Mouse (Mus musculus) lung, postnatal 36 days (tissue): ENCODE results near the gene Grin3a.
A peak's percentile ranks its signal among the peaks of the same experiment; 100 is the strongest.

Experiments
- DNase-seq: peaks from one replicate; pipeline ENCODE4 v3.0.0; 2022; ENCODE audit warnings: mixed read lengths

Gene Grin3a

DNA sequence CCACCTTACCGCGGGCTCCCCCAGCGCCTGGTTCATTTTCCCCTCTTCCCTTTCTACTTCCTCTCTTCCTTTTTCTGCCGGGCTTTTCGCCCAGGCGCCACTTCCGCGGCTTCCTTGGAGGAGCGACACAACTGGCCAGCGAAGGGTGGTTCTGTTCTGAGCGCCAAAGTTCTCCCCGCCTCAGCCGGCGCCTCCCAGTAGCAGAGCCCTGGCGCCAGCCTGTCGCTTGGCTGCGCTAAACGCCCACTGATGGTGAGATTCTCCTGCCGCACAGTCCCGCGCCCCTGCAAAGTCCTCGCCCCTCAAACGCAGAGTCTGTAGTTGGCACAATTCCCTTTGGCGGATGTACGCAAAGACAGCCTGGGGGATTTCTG lies at the start of gene Grin3a:
Gene Grin3a, minus strand, starts transcription at position 133 of the 374 bp plus-strand sequence.
- DNase-seq: no peak

DNA sequence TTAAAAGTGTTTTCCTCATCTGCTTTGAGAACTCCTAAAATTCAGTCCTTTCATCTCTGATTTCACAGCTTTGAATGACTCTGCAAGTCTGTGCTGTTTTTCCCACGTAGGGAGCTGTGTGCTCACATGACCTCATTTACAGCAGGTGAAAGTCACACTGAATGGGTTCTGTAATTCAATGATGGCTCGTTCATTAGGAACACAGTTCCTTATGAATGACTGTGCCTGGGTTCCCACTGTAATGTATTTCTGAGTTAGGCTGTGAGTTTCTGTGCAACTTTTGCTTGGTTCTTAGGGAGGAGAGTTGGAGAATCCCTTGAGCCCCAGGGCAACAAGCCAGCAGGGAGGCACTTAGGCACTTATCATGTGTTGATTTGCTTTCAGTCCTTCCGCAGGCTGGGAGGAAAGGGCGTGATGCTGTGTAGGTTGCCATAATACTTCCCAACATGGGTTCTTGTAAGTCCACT lies 46.3 kb upstream of the Grin3a start:
- peak; percentile 2 for DNase-seq

DNA sequence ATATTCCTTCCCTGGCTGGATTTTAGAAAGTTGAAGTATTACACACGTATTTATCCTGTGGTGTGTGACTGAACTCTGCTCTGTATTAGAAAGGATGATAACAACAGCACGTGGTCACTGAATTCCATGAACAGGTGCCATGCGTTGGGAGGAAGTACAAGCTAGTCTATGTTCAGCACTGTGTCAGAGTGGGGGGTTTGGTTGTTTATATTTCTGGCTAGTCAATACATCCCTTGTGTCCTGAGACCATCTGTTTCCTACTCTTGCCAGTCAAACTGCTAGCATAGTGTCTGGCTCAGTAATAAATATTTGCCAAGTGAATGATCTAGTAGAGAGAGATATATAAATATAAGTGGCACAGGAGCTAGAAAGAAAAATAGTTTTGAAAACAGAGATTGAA lies 31.5 kb upstream of the Grin3a start:
- no peak for DNase-seq

DNA sequence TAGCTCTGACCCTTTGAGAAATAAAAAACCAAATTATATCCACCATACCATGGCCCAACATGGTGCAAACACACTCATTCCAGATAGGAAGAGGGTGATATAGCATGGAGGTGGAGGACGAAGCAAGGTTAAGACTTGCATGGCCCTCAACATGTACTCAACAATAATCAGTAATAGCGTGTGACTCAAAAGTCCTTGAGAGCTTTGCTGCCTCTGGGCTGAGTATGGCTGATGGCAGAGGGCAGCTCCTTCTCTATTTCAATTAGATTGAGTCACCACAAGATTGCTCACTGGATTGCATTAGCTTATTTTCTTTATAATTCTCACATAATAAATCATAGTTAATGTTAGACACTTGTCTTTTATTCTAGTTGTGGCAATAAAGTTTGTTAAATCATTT lies 15.1 kb upstream of the Grin3a start:
- DNase-seq: no peak

DNA sequence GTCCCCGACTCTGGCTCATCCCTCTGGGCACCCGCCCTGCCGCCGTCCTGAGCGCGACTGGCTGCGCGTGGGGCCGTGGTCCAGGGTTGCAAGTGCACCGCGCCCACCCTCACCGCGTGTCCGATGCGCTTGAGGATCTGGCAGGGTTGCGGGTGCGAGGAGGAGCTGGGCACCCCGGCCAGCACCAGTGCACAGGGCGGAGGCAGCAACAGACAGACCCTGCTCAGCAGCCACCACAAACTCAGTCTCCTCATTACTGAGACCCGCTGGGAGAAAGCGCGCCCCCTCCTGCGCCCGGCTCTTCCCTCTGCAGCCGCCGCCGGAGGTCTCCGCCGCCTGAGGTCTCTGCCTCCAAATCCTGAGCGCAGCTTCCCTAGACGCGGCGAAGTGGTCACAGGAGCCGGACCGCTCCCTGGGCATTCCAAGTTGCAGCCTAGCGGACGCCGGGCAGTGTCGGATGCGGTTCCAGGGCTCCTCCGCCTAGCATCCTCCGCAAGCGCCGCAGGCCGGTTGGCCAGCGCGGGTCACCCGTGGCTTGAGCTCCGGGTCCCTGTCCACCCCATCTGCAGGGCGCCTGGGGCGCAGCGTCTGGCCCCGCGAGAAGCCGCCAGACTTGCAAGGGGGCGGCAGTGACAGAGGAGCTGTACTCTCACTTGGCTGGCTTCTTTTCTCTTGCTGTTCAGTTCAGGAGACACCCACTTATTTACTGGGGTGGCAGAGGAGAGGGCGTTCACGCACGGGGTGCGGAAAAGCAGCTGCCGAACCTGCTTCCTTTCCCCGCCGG lies 524 bp downstream of the Grin3a start:
- no peak for DNase-seq

DNA sequence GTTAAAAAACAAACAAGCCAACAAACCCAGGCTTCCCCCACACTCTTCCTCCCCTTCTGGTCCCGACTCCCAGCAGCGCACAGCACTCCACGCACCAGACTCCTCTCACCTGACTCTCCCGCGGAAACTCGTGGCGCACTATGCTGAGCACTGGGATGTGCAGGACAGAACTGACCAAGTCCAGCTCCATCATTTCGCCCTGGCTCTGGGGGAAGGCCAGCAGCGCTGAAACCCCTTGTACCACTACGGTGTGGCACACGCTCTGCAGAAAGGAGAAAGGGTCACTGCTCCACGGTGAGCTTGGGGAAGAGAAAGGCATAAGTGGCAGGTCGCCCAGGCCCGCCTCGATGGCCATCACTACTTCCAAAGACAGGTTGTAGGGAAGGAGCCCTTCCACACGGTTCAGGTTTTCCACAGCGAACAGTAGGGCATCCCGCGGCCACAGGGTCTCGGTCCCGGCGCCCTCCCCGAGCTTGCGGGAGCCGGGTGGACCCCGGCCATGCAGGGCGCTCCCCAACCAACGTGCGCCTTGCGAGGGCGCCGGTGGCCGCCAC lies 1.2 kb downstream of the Grin3a start:
- no peak for DNase-seq

DNA sequence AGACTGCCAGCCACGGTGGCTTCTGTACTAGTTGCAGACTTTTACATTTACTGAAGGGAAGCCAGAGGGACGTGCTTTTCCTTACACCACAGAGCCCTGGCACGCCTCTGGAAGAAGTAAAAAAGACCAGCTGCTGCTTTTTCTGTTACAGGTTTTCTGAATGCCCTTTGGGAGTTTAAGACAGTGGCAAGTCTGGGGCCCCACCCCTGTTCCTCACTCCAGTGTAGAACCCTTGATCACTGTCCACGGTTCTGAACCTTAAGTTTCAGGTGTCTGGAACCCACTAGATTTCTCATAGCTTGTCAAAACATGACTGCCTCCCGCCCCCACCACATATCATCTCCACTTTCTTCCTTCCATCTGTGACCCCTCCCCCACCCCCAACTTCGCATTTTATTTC lies 1.8 kb downstream of the Grin3a start:
- no peak for DNase-seq

DNA sequence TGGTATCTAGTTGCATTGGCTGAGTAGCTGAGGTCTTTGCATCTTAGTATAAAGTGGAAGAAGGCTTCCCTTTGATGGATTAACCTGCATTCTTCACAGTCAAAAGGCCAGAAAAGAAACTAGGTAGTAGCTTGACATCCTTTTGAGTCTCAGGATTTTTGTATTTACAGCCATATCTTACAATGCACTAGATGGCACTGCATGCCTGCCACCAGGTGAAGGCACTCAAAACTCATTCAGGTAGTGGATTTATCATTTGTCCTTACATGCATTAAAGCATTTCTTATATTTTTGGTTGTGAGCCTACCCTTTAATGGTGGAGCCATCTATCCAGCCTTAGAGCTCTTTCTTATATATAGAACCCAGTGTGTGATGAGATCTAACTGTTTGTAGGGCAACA lies 13.5 kb downstream of the Grin3a start:
- DNase-seq: no peak

DNA sequence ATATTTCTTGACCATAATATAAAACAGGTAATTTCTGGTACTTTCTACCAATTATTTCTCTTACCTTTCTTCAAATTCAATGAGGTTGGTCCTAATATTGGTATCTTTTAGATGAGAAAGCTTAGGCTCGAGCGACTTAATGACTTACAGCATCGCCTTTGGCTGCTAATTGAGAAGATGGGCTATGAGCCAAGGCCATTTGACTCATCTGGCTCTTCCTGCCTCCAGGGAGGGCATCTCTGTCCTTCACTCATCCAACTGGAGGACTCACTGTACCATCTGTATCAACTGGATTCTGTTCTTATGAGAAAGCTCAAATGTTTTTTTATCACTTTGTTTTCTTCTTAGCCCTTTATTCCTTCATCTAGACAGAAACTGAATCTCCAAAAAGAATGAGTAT lies 31.7 kb downstream of the Grin3a start:
- DNase-seq: no peak

DNA sequence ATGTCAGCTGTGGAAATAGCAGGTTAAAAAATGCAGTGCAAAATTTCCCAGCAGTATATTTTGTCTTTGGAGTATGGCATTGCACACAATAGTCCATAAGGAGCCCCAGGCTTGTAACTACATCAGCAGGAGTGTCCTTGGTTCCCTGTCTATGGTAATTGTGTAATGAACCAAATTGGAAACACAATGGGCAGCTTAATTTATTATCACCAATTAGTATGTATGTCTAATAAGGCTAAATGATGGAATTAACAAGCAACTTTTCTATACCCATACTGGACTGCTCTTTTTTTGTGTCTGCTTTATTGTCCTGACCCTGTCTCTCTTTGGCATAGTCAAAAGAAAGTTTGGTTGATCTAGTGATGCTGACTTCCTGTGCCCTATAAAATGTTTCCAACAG lies 38.8 kb downstream of the Grin3a start:
- no peak for DNase-seq

DNA sequence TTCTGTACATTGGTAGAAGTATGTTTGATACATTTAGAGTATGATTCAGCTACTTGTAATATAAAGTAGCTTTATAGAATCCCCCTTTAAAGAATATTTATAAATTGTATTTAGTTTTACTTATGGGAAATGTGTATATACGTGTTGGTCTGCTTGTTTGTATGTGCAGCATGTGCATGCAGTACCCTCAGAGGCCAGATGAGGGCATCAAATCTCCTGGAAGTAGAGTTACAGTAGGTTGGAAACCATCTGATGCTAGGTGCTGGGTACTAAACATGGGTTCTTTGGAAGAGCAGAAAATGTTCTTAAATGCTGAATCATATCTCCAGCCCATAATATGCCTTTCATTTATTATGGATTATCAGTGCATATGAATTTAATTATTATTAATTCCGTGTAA lies 46.2 kb downstream of the Grin3a start:
- no peak for DNase-seq

DNA sequence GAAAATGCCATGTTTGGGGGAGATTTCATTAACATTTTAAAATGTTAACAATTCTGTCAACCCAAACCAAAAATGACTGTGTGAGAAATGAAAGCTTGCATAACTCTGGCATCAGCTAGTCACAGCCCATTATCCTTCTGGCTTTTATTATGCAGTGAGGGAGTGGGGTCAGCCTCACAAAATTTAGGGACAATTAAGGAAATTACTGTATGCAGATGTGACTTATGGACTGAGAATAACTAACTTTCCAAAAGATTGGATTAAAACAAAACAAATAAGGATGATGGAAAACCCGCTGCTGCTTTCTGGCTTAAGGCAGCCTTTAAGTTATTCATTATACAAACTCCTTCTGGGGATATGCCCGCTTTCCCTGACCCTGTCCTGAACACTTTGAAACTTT lies 56.6 kb downstream of the Grin3a start:
- DNase-seq: no peak

DNA sequence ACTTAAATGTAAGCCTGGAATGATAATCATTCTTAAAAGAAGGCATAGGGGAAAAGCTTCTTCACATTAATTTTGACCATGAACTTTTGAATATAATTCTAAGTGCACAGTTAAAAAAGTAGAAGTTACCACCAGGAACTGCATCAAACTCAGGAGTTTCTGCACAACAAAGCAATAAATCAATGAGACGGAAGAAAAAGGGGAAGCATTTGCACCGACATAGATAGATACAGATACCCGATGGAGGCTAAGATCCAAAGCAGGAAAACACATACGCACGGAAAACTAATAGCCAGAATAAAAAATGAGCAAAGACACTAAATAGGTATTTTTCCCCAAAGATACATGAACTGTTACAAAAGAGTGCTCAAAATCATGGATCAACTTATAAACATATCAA lies 102.7 kb downstream of the Grin3a start:
- no peak for DNase-seq

DNA sequence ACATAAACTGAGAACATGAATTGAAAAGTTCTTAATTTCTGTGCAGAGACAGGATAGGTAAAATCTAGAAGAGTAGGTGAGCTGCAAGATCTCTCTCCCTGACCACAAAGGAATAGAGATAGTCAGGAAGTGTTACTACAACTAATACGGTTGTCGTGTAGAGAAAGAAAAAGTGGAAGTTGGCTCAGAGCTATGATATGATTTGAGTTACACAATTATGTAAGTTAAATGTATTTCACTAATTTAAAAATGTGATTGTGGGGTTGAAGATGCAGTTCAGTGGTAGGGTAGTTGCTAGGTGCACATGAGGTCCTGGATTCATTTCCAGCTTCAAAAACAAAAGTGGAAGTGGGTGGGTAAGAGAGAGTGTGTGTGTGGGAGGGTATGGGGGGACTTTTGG lies 103.6 kb downstream of the Grin3a start:
- no peak for DNase-seq

DNA sequence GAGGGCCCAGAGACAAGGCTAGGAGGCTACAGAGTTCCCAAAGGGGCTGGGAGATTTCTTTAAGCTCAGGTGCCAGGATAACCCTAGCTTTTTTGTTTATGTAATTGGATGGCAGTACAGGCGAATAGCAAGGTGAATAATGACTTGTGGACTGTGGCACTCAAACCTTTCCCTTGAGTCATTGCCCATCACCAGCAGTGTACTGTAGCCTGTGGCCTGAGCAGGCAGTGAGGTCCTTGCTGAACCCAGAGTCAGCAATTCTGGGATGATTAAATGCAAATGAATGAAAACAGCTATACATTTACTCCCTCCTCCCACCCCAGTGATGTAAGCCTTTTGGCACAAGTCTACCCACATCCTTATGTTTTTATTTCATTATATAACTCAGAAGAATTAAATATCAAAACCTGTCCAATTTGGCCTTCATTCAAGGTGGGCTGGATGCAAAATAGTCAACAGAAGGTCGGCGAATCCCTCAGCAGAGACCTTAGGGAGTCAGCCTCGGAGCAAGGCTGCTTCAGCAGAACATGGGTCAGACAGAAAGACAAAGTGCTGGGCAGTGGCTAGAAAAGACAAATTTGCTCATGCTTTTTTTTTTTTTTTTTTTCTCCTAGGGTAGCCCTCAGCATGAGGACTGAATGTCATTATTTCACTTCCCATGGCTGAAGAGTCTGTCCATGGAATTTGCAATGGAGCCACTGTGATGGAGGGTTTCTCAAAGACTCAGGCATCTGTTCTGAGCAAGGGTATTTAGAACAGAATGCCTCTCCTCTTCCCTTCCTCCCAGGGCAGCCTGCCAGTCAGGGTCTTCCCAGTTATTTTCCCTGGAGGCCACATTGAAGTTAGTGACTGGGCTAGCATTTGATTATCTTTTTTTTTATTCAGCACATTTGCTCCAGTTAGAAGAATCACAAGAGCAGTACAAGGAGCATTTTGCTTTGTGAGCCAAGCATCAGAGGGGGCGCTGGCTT lies 104.5 kb downstream of the Grin3a start:
- DNase-seq: no peak

DNA sequence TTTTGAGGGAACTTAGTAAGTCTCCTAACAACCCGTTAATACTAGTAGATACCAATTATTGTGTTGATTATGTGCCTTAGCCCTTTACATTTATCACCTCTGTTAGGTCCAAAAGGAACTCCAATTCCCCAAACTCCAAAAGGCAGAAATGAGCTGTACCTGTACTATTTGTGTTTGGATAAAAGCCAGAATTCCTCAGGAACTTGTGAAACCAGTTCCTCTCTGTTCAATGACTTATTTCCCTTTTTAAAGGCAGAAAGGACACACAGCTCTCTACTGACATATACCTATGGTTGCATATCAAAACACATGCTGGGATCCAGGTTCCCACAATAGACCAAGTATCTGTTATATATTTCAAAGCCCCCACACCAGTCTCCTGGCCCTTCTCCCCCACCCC lies 106.0 kb downstream of the Grin3a start:
- DNase-seq: peak; percentile 13

DNA sequence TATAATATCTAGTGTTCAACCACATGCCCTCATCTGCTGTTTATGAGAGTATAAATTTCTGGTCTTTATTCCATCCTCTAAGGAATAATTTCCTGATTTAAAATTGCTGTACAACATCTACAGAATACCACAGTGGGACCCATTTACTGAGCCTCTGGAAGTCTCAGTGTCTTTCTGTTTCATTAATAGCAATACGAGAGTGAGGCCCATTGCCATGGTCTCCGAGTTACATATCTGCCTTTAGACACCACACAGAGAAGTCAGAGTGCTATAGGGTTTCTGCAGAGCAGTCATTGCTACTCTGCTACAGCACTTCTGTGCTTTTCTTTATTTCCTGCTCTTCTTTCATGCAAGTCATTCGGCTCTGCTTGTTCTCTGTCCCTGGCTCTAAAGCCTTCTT lies 116.2 kb downstream of the Grin3a start:
- no peak for DNase-seq

DNA sequence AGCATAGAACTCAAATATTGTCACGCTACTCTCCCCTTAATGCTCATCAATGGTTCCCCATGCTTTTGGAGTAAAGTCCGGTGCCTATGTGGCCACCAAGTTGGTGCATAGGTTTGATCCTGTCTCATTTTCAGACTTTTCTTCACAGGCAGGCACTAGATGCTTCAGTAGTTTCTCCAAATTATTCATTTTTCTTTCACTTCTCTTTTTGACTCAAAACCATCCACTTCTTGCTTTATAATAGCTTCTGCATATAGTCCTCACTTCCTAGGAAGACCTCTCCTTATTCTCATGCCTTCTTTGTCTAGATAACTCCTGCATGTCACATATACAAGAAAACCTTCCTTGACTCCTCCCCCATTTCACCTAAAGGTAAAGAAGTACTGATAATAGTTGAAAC lies 121.6 kb downstream of the Grin3a start:
- no peak for DNase-seq

DNA sequence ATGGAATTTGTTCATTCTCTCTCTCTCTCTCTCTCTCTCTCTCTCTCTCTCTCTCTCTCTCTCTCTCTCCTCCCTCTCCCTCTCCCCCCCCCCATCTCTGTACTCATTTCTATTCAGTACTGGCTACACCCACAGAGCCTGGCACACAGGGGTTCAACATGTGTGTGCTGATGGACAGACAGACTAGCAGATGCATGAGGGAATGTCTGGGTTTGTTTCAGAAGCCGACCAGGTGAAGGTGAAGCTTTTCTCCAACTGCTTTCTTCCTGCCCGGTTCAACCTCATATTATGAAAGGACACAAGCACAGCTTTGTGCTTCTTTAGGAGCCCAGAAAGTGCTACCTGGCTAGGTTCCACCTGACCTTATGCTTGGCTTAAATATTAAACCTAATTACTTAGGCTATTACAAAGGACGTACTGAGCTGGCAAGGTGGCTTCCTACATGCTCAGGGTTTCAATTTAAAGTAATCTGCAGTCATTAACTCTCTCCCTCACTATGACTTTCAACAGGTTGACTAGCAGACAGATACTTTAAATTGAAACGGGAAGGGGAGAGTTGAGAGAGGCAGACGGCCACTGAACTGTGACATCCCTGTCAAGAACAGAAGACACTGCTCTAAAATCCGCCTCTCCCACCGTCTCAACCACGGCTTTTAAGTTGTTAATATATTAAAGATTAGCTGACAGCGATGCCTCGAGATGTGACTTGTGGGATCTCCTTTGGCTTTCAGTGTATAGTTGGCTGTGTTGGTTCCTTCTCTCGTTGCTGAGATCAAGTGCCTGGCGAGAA lies 153.9 kb downstream of the Grin3a start:
- no peak for DNase-seq

DNA sequence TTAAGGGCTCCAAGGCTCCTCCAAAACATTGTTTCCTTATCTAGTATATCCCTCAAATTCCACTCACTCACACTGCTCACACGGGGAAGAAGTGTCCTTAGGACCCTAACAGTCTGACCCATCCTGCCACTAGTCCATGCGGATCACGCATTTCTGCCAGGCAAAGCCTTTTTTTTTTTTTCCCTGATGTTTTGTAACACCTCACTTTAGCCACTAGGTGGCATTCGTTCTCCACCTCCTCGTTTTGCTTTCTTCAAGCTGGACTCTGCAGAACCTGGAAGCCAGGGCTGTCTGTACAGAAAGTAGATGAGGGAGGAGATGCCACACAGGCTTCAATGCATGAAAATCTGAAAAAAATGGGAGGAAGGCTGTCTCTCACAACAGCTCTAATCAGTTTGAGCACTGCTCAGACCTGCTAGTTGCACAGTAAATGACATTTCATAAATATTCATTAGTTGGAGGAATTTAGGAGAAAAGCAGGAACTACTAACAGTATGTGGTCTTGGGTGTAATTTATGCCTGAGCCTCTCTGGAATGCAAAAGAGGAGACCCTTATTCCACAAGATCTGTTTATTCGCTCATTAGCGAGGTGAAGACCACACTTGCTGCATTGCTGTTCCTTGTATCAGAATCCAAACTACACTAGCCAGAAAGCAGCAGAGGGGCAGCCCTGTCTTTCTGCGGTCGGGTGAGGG lies 156.8 kb downstream of the Grin3a start:
- DNase-seq: peak; percentile 39

DNA sequence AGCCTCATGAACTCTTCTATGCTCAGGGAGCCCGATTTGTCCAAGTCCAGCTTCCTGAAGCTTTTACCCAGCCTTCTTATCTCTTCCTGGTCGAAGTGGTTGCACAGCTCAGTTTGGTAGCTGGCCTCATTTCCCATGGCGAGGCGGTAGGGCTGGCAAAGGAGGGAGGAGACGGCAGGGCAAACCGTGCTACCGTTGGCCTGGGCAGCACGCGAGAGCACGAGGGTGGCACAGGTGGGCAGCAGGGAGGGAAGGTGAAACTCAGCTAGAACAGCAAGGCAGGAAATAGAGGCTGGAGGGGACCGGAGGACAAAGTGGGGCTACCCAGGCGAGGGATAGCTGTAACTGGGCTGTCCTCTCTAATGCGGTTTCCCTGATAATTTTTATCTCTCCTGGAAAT lies 163.7 kb downstream of the Grin3a start, which contains the start of gene Ppp3r2:
Gene Ppp3r2, minus strand, starts transcription at position 213 of the 400 bp plus-strand sequence.
- no peak for DNase-seq
